Mouse (Mus musculus) liver, embryonic 14 days (tissue): ENCODE measurements around the gene Sycp2l. TPM values are rescaled to one million over a fixed set of nuclear protein-coding genes. Genes with fewer than 3 reads are reported as not detected.

Source experiments
- polyA plus RNA-seq: library from polyadenylated mRNA; depleted of rRNA; stranded (reverse); fragments of >200 nt; gene quantifications from 2 replicates; pipeline ENCODE4 v1.2.3, GENCODE M21; 2012; rRNA removed

Gene Sycp2l
- 0.01 and 0.02 TPM in 2 replicates for polyA plus RNA-seq

DNA sequence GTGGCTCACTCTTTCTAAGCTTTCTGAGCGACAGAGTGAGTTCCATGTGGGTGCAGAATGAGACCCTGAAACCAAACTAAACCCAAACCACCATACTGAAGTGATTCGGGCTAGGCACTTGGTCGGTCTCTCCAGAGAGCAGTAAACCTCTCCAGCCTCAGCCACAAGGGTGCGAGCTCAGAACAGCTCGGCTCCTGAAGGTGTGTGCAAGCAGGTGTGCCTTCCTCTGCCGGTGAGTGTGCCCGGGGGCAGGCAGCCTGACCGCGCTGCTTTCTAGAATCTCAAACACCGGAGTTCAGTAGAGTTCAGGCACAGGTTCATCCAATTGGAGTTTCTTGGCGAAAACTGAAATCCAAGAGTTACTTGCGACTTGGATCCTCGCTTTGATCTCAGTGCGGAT is at the start of gene Sycp2l:
Sycp2l (plus strand) TSS at position 368 of the 400 bp plus-strand sequence.

GRCm38 (mm10) chr13:41079421-41079780 is 34.7 kb upstream of the Sycp2l start, which contains the start of gene Mak:
TSS of gene Mak (minus strand) at chr13:41079706.

DNA sequence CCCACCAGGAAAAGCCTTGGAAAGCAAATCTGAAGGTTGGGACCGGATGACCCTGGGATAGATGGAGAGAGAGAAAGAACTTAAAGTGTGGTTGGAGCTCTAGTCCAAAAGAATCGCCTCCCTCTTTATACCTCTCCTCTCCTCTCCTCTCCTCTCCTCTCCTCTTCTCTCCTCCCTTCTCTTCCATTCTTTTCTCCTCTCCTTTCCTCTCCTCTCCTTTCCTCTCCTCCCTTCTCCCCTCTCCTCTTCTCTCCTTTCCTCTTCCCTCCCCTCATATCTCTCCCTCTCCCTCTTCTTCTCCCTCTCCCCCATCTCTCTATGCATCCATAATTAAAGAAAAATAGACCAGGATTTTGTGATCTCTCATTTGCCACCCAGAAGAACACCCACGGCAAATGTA is 3.2 kb upstream of the Sycp2l start, which contains the start of gene Gcm2:
Gcm2 (minus strand) TSS at position 101 of the 400 bp plus-strand sequence.

DNA sequence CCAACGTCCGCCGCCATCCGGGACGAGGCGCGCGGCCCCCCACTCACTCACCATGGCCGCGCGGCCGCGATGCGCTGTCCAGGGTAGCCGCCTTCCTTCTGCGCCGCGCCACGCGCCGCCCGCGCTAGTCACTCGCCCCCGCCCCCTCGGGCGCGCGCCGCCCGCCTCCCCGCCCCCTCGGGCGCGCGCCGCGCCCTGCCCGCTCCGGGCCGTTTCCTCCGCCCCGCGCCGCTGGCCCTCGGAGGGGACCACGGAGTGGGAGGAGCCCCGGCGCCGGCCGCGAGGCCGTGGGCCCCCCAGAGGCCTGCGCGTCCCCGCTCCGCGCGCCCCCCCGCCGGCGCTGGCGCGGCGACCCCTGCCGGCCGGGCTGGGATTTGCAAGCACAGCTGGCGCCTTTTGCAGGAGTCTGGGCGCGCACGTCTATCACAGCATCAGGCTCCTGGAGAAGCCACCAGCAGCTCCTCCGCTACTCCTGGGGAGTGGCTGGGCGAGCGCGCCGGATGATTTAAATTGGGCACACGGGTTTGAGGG is 106.3 kb downstream of the Sycp2l start, which contains the start of gene Elovl2:
Elovl2 (minus strand) TSS at position 102 of the 531 bp plus-strand sequence.

Other genes with a start within 250 kb of the Sycp2l start
- 49.1 and 55.4 TPM in 2 replicates for gene Pak1ip1, start 113.3 kb upstream of the Sycp2l start, polyA plus RNA-seq
- gene Tmem14c, start 98.0 kb upstream of the Sycp2l start, polyA plus RNA-seq, result 336 and 423 TPM in 2 replicates
- gene Mak, start 34.6 kb upstream of the Sycp2l start, polyA plus RNA-seq, result 0.07 TPM in 2 replicates
- gene Gcm2, start 3.3 kb upstream of the Sycp2l start, polyA plus RNA-seq, result not detected in 2 replicates
- 16.4 and 20.6 TPM in 2 replicates for gene Elovl2, start 106.1 kb downstream of the Sycp2l start, polyA plus RNA-seq
- 3.0 and 3.5 TPM in 2 replicates for gene Smim13, start 135.5 kb downstream of the Sycp2l start, polyA plus RNA-seq
- not detected in 2 replicates for gene Gm17364, start 159.7 kb downstream of the Sycp2l start, polyA plus RNA-seq